Mouse (Mus musculus): ENCODE results near the gene Uap1l1. TPM values are rescaled to one million over a fixed set of nuclear protein-coding genes. Genes with fewer than 3 reads are reported as not detected.

Uap1l1 gene
- polyA plus RNA-seq, 1 experiment from 2014 or later = 17.6 TPM

GRCm38 (mm10) chr2:25400291-25400690 is 34.8 kb upstream of the Uap1l1 start:
- H3K27me3 ChIP-seq (ENCODE audit: control insufficient read depth, insufficient read depth, low read length) = peaks cover 93% of the 10 kb centered on the region
- no peak for ATAC-seq (ENCODE audit: insufficient number of reproducible peaks, insufficient read depth, low FRiP score, low read depth)
- H3K9me3 ChIP-seq (ENCODE audit: control insufficient read depth, low read length) = no peaks in the 10 kb centered on the region
- no peak overlapping the region for H3K9ac ChIP-seq (ENCODE audit: low read length)
- 18% methylated on average over 16 of the region's 16 CpGs for WGBS
- peak overlapping the region; percentile 22; the same call in 1 of the 2 replicates for H3K4me2 ChIP-seq (ENCODE audit: low read length)
- no peaks in the 10 kb centered on the region for H3K36me3 ChIP-seq (ENCODE audit: control insufficient read depth, insufficient read depth, low read length)
- peaks cover 2 to 16% of the 10 kb centered on the region in 2 experiments; a peak in 3 of 4 replicates for H3K4me1 ChIP-seq (ENCODE audit: control insufficient read depth in 2 of 2, insufficient read depth in 2 of 2, low read length in 2 of 2)
- no peak overlapping the region for H3K4me3 ChIP-seq (ENCODE audit: control insufficient read depth in 1 of 2, insufficient read depth in 1 of 2, low read depth in 1 of 2, low read length in 2 of 2)
- no peak overlapping the region for H3K27ac ChIP-seq (replicated peaks in 1 of 2; ENCODE audit: control insufficient read depth in 1 of 2, insufficient read depth in 1 of 2, low read depth in 2 of 2, low read length in 2 of 2)

DNA sequence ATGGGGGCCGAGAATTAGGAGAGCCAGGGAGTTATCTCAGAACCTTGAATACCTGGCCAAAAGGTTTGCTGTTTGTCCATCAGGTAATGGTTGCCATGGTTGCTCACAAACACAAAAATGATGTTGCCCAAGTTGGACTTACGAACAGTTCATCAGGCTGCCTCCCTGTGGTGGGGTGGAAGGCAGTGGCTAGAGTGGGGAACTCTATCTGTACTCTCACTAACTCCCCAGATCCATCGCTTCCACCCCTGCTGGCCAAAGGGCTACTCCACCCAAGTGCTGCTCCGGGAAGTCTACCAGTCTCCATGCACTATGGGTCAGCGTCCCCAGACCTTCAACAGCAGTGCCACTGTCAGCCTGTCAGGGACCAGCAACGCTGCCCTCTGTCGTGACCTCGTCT is 33.6 kb upstream of the Uap1l1 start, which contains the start of gene Npdc1:
TSS of gene Npdc1 (plus strand) at position 301 of the 400 bp plus-strand sequence.
- no peak for ATAC-seq (ENCODE audit: insufficient number of reproducible peaks, insufficient read depth, low FRiP score, low read depth)
- Histone ChIP-seq H3K9ac (ENCODE audit: low read length) (no peak within 1 kb of the TSS), H3K36me3 (ENCODE audit: control insufficient read depth, insufficient read depth, low read length) (no peaks in the 10 kb centered on the region), H3K9me3 (ENCODE audit: control insufficient read depth, low read length) (no peaks in the 10 kb centered on the region), H3K4me3 (ENCODE audit: control insufficient read depth in 1 of 2, insufficient read depth in 1 of 2, low read depth in 1 of 2, low read length in 2 of 2) (no peak within 1 kb of the TSS), H3K4me1 (ENCODE audit: control insufficient read depth in 2 of 2, insufficient read depth in 2 of 2, low read length in 2 of 2) (peaks cover 9 to 24% of the 10 kb centered on the region in 2 experiments), H3K27ac (replicated peaks in 1 of 2; ENCODE audit: control insufficient read depth in 1 of 2, insufficient read depth in 1 of 2, low read depth in 2 of 2, low read length in 2 of 2) (no peak within 1 kb of the TSS), H3K4me2 (ENCODE audit: low read length) (no peak within 1 kb of the TSS), H3K27me3 (ENCODE audit: control insufficient read depth, insufficient read depth, low read length) (peaks cover 96% of the 10 kb centered on the region)
- 53% methylated on average over 8 of the region's 8 CpGs for WGBS

GRCm38 (mm10) chr2:25398065-25398464 is 32.6 kb upstream of the Uap1l1 start:
- 86% methylated on average over 7 of the region's 7 CpGs for WGBS
- Histone ChIP-seq H3K27me3 (ENCODE audit: control insufficient read depth, insufficient read depth, low read length) (peaks cover 86% of the 10 kb centered on the region), H3K9me3 (ENCODE audit: control insufficient read depth, low read length) (no peaks in the 10 kb centered on the region), H3K27ac (replicated peaks in 1 of 2; ENCODE audit: control insufficient read depth in 1 of 2, insufficient read depth in 1 of 2, low read depth in 2 of 2, low read length in 2 of 2) (no peak overlapping the region), H3K4me2 (ENCODE audit: low read length) (no peak overlapping the region), H3K9ac (ENCODE audit: low read length) (no peak overlapping the region), H3K36me3 (ENCODE audit: control insufficient read depth, insufficient read depth, low read length) (no peaks in the 10 kb centered on the region), H3K4me1 (ENCODE audit: control insufficient read depth in 2 of 2, insufficient read depth in 2 of 2, low read length in 2 of 2) (peaks cover 9 to 24% of the 10 kb centered on the region in 2 experiments), H3K4me3 (ENCODE audit: control insufficient read depth in 1 of 2, insufficient read depth in 1 of 2, low read depth in 1 of 2, low read length in 2 of 2) (no peak overlapping the region)
- no peak for ATAC-seq (ENCODE audit: insufficient number of reproducible peaks, insufficient read depth, low FRiP score, low read depth)

- ATAC-seq (ENCODE audit: insufficient number of reproducible peaks, insufficient read depth, low FRiP score, low read depth) = no peak
- Histone ChIP-seq H3K4me1 (ENCODE audit: control insufficient read depth in 2 of 2, insufficient read depth in 2 of 2, low read length in 2 of 2) (peaks cover 9 to 18% of the 10 kb centered on the region in 2 experiments), H3K27me3 (ENCODE audit: control insufficient read depth, insufficient read depth, low read length) (peaks cover 76% of the 10 kb centered on the region), H3K4me3 (ENCODE audit: control insufficient read depth in 1 of 2, insufficient read depth in 1 of 2, low read depth in 1 of 2, low read length in 2 of 2) (no peak overlapping the region), H3K36me3 (ENCODE audit: control insufficient read depth, insufficient read depth, low read length) (no peaks in the 10 kb centered on the region), H3K4me2 (ENCODE audit: low read length) (no peak overlapping the region), H3K27ac (replicated peaks in 1 of 2; ENCODE audit: control insufficient read depth in 1 of 2, insufficient read depth in 1 of 2, low read depth in 2 of 2, low read length in 2 of 2) (no peak overlapping the region), H3K9me3 (ENCODE audit: control insufficient read depth, low read length) (no peaks in the 10 kb centered on the region), H3K9ac (ENCODE audit: low read length) (no peak overlapping the region)
- 53% methylated on average over 1 of the region's 1 CpGs for WGBS
These were observed 31.5 kb upstream of the Uap1l1 start for GRCm38 (mm10) chr2:25397010-25397409.

DNA sequence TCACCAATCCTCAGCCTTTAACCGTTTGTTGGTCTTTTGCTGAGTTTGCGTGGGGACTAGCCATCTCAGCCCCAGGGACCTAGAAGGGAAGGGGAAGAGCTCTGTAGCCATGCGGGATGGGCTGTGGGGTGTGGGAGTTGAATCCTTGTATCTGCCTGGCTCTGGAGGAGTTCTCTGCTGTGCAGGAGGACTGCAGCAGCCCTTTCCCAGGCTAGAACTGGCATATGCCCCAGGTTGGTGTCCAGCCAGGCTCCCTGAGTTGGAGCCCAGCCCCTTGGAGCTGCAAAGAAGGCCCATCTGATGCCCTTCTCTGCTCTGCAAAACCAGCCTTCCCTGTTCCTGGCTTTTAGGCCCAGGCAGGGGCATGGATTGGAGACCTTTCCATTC is 31.1 kb upstream of the Uap1l1 start:
- no peak for ATAC-seq (ENCODE audit: insufficient number of reproducible peaks, insufficient read depth, low FRiP score, low read depth)
- Histone ChIP-seq H3K9me3 (ENCODE audit: control insufficient read depth, low read length) (no peaks in the 10 kb centered on the region), H3K4me2 (ENCODE audit: low read length) (peak overlapping the region; percentile 66), H3K4me3 (ENCODE audit: control insufficient read depth in 1 of 2, insufficient read depth in 1 of 2, low read depth in 1 of 2, low read length in 2 of 2) (peak overlapping the region in 1 of 2 experiments; percentile 34; a peak in 1 of 4 replicates), H3K9ac (ENCODE audit: low read length) (no peak overlapping the region; the same call in 1 of the 2 replicates), H3K27me3 (ENCODE audit: control insufficient read depth, insufficient read depth, low read length) (peaks cover 76% of the 10 kb centered on the region), H3K36me3 (ENCODE audit: control insufficient read depth, insufficient read depth, low read length) (no peaks in the 10 kb centered on the region), H3K27ac (replicated peaks in 1 of 2; ENCODE audit: control insufficient read depth in 1 of 2, insufficient read depth in 1 of 2, low read depth in 2 of 2, low read length in 2 of 2) (no peak overlapping the region), H3K4me1 (ENCODE audit: control insufficient read depth in 2 of 2, insufficient read depth in 2 of 2, low read length in 2 of 2) (peaks cover 9 to 18% of the 10 kb centered on the region in 2 experiments)
- WGBS = 34% methylated on average over 3 of the region's 3 CpGs

GRCm38 (mm10) chr2:25395721-25396596 is 30.5 kb upstream of the Uap1l1 start, which contains the start of gene Entpd2:
Gene Entpd2, plus strand, starts transcription at chr2:25395874.
- ATAC-seq (ENCODE audit: insufficient number of reproducible peaks, insufficient read depth, low FRiP score, low read depth) = peak; percentile 57

GRCm38 (mm10) chr2:25394281-25395221 is 29.1 kb upstream of the Uap1l1 start:
- Histone ChIP-seq H3K4me3 (ENCODE audit: control insufficient read depth in 1 of 2, insufficient read depth in 1 of 2, low read depth in 1 of 2, low read length in 2 of 2) (no peak overlapping the region), H3K27ac (replicated peaks in 1 of 2; ENCODE audit: control insufficient read depth in 1 of 2, insufficient read depth in 1 of 2, low read depth in 2 of 2, low read length in 2 of 2) (no peak overlapping the region), H3K9ac (ENCODE audit: low read length) (no peak overlapping the region), H3K9me3 (ENCODE audit: control insufficient read depth, low read length) (no peaks in the 10 kb centered on the region), H3K4me2 (ENCODE audit: low read length) (no peak overlapping the region), H3K36me3 (ENCODE audit: control insufficient read depth, insufficient read depth, low read length) (no peaks in the 10 kb centered on the region), H3K4me1 (ENCODE audit: control insufficient read depth in 2 of 2, insufficient read depth in 2 of 2, low read length in 2 of 2) (peaks cover 9 to 18% of the 10 kb centered on the region in 2 experiments), H3K27me3 (ENCODE audit: control insufficient read depth, insufficient read depth, low read length) (peaks cover 58% of the 10 kb centered on the region)
- ATAC-seq (ENCODE audit: insufficient number of reproducible peaks, insufficient read depth, low FRiP score, low read depth) = no peak
- WGBS = 39% methylated on average over 3 of the region's 3 CpGs

More at GRCm38 (mm10) chr2:25395721-25396596, 30.5 kb upstream of the Uap1l1 start, which contains the start of gene Entpd2:
- Histone ChIP-seq H3K9ac (ENCODE audit: low read length) (peak within 1 kb of the TSS; percentile 40; the same call in 1 of the 2 replicates), H3K36me3 (ENCODE audit: control insufficient read depth, insufficient read depth, low read length) (no peaks in the 10 kb centered on the region), H3K4me1 (ENCODE audit: control insufficient read depth in 2 of 2, insufficient read depth in 2 of 2, low read length in 2 of 2) (peaks cover 9 to 18% of the 10 kb centered on the region in 2 experiments), H3K4me2 (ENCODE audit: low read length) (peak within 1 kb of the TSS; percentile 66), H3K27me3 (ENCODE audit: control insufficient read depth, insufficient read depth, low read length) (peaks cover 72% of the 10 kb centered on the region), H3K27ac (replicated peaks in 1 of 2; ENCODE audit: control insufficient read depth in 1 of 2, insufficient read depth in 1 of 2, low read depth in 2 of 2, low read length in 2 of 2) (no peak within 1 kb of the TSS), H3K4me3 (ENCODE audit: control insufficient read depth in 1 of 2, insufficient read depth in 1 of 2, low read depth in 1 of 2, low read length in 2 of 2) (peak within 1 kb of the TSS; percentile 30 to 34), H3K9me3 (ENCODE audit: control insufficient read depth, low read length) (no peaks in the 10 kb centered on the region)
- WGBS = 2% methylated on average over 57 of the region's 57 CpGs

Measured in heart, embryonic 14.5 days (tissue).